Mouse (Mus musculus) cerebellum, postnatal 10 days (tissue): ENCODE results near the gene 4930505A04Rik.
"Not testable (repeated sequence)": the region's sequence is repeated elsewhere in the genome, so short reads cannot be mapped to it uniquely, and the experiment has no call there.

ENCODE experiments used
- DNase-seq, 2 experiments: peaks; one replicate each; pipeline ENCODE4 v3.0.0; 2021; ENCODE audit warnings: mixed read lengths in 2 of 2

4930505A04Rik gene

GRCm38 (mm10) chr11:30471751-30472593 lies at the start of gene 4930505A04Rik:
Gene 4930505A04Rik, minus strand, starts transcription at chr11:30471827.
- DNase-seq: peak; percentile 86 to 93

- DNase-seq: no peak
Measured at GRCm38 (mm10) chr11:30517133-30517532, 45.5 kb upstream of the 4930505A04Rik start.

- DNase-seq: peak; percentile 75 to 77
Measured at GRCm38 (mm10) chr11:30508178-30508577, 36.6 kb upstream of the 4930505A04Rik start.

- DNase-seq: no peak
Measured at GRCm38 (mm10) chr11:30498738-30499355, 27.2 kb upstream of the 4930505A04Rik start.

- DNase-seq: no peak
Measured at GRCm38 (mm10) chr11:30497151-30497550, 25.5 kb upstream of the 4930505A04Rik start.

- DNase-seq: no peak
Measured at GRCm38 (mm10) chr11:30491515-30492260, 20.1 kb upstream of the 4930505A04Rik start.

- DNase-seq: no peak
Measured at GRCm38 (mm10) chr11:30488183-30488582, 16.6 kb upstream of the 4930505A04Rik start.

- DNase-seq: no peak
Measured at GRCm38 (mm10) chr11:30483286-30483685, 11.7 kb upstream of the 4930505A04Rik start.

GRCm38 (mm10) chr11:30471187-30471586 lies 440 bp downstream of the 4930505A04Rik start:
- DNase-seq: peak in 1 of 2 experiments; percentile 11

GRCm38 (mm10) chr11:30454331-30454730 lies 17.3 kb downstream of the 4930505A04Rik start:
- DNase-seq: no peak

GRCm38 (mm10) chr11:30448126-30448525 lies 23.5 kb downstream of the 4930505A04Rik start:
- no peak for DNase-seq

GRCm38 (mm10) chr11:30447561-30447960 lies 24.1 kb downstream of the 4930505A04Rik start:
- no peak for DNase-seq

- not testable (repeated sequence) for DNase-seq
Measured at GRCm38 (mm10) chr11:30444192-30444905, 27.3 kb downstream of the 4930505A04Rik start.

GRCm38 (mm10) chr11:30443746-30444145 lies 27.9 kb downstream of the 4930505A04Rik start:
- no peak for DNase-seq

GRCm38 (mm10) chr11:30433256-30433950 lies 38.2 kb downstream of the 4930505A04Rik start:
- DNase-seq: peak; percentile 59 to 69

- peak; percentile 43 to 44 for DNase-seq
Measured at GRCm38 (mm10) chr11:30405581-30405980, 66.0 kb downstream of the 4930505A04Rik start.

GRCm38 (mm10) chr11:30404619-30405200 lies 66.9 kb downstream of the 4930505A04Rik start:
- no peak for DNase-seq

- peak in 1 of 2 experiments; percentile 8 for DNase-seq
Measured at GRCm38 (mm10) chr11:30394351-30394750, 77.3 kb downstream of the 4930505A04Rik start.

- peak; percentile 76 to 81 for DNase-seq
Measured at GRCm38 (mm10) chr11:30383076-30383475, 88.6 kb downstream of the 4930505A04Rik start.
